Mouse (Mus musculus) lung, postnatal 0 days (tissue): ENCODE data around the gene Lamc3.

ENCODE experiments used
- CTCF ChIP-seq: IDR thresholded peaks from 2 replicates; pipeline ENCODE4 v1.5.1; 2016; ENCODE audit warnings: antibody characterized with exemption, mild to moderate bottlenecking
- EP300 ChIP-seq: IDR thresholded peaks from 2 replicates; pipeline ENCODE4 v1.6.1; 2016; ENCODE audit warnings: antibody characterized with exemption, mild to moderate bottlenecking, control low read depth

DNA sequence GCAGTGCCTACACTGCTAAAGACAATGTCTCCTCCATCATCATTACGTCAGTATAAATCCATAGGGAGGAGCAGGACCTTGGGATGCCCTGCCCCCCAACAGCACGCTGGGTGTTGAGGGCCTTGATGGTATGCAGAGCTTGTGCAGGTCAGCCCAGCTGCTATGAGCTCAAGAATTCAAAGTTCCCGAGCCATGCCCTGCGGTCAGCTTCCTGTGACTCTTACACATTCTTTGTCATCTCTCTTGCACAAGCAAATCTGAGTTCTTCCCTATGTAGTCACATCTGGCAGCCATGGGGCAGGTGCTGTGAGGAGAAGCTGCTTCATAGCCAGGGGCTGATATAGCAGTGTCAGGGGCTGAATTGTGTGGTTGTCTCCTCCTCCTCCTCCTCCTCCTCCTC is 48.0 kb downstream of the Lamc3 start:
- no peak for TF ChIP-seq CTCF
- no peak for TF ChIP-seq EP300
